Mouse (Mus musculus): Measurements from ENCODE around the gene Gkap1.

GRCm38 (mm10) chr13:58191516-58191915 is 84.0 kb downstream of the Gkap1 start:
- TF ChIP-seq CTCF (conservative IDR thresholded peaks at IDR 0.05; ENCODE audit: low read length) (no peak), POU5F1 (IDR thresholded peaks at IDR 0.05; ENCODE audit: borderline replicate concordance, low read length) (no peak)

Measured in E14TG2a.4 (cell line).